Mouse (Mus musculus) layer of hippocampus, postnatal 10 days (tissue): ENCODE measurements around the gene Tspan2. TPM values are rescaled to one million over a fixed set of nuclear protein-coding genes. Genes with fewer than 3 reads are reported as not detected.
A peak's percentile ranks its signal among the peaks of the same experiment; 100 is the strongest.

ENCODE experiments used
- DNase-seq, 2 experiments: peaks; one replicate each; pipeline ENCODE4 v3.0.0; 2021; ENCODE audit warnings: low spot score in 2 of 2
- total RNA-seq, 2 experiments: library from RNA; stranded (reverse); gene quantifications; 2 replicates each; pipeline ENCODE4 v1.2.3; 2021

The Tspan2 gene
- total RNA-seq, 2 experiments from 2014 or later, result 44.7 to 50.1 TPM

- DNase-seq, result peak in 1 of 2 experiments; percentile 41
These were observed 28.1 kb downstream of the Tspan2 start for GRCm38 (mm10) chr3:102762388-102762787.

GRCm38 (mm10) chr3:102763713-102764400 lies 29.5 kb downstream of the Tspan2 start:
- peak in 1 of 2 experiments; percentile 41 for DNase-seq

- DNase-seq, result no peak
These were observed 30.5 kb downstream of the Tspan2 start for GRCm38 (mm10) chr3:102764850-102765249.

- no peak for DNase-seq
These were observed 38.7 kb downstream of the Tspan2 start for GRCm38 (mm10) chr3:102773018-102773417.

GRCm38 (mm10) chr3:102782618-102783017 lies 48.3 kb downstream of the Tspan2 start, which contains the start of gene Tshb:
Gene Tshb, minus strand, starts transcription at chr3:102782718.
- DNase-seq, result no peak

GRCm38 (mm10) chr3:102787369-102787768 lies 53.0 kb downstream of the Tspan2 start:
- no peak for DNase-seq

- peak; percentile 82 to 87 for DNase-seq
These were observed 69.6 kb downstream of the Tspan2 start for GRCm38 (mm10) chr3:102803937-102804336.

GRCm38 (mm10) chr3:102842386-102842785 lies 108.1 kb downstream of the Tspan2 start:
- no peak for DNase-seq

- DNase-seq, result no peak
These were observed 114.3 kb downstream of the Tspan2 start for GRCm38 (mm10) chr3:102848661-102849060.

Other genes starting within 250 kb of the Tspan2 start
- not detected for gene Tshb, start 48.2 kb downstream of the Tspan2 start, total RNA-seq
- not detected for gene Sycp1, start 201.6 kb downstream of the Tspan2 start, total RNA-seq
- not detected for gene Nr1h5, start 229.6 kb downstream of the Tspan2 start, total RNA-seq